8 mouse cellular contexts compared by ENCODE assay signal in the genomic region with DNA sequence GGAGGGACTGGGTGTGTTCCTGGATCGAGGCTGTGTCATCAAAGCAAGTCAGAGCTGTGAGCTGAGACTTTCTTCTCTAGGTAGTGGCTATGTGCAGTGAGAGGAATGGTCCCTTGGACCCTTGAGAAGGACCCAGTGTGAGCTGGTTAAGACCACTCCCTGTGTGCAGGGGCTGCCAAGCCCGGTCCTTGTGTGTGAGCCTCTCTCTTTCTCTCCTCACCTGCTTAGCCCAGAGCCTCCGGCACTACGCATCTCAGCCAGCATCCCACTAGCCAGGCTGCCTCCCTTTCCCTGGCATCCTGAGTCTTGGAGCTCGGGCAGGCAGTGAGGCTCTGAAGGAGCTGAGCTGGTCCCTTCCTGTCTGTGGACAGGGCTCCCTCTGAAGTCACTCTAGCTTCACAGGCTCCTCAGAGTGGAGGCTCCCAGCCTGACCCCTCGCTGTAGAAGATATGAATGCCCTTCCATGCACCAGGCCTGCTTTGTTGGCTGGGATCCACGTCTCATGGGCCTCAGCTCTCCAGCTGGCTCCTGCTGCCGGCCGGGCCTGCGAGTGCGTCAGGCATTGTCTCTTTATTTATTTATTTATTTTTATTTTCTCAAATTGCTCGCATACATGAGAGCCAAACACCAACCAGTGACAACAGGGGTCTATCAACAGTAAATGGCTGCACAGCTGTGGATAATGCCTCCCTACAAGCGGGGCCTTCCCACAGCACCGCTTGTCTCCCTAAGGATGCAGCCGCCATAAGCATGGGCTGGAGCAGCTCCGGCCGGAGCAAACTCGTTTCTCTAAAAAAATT. TPM values are rescaled to one million over a fixed set of nuclear protein-coding genes. Genes with fewer than 3 reads are reported as not detected.
DNase-seq lines count a peak whose midpoint lies in the region; ATAC-seq and TF ChIP-seq lines count a peak whose summit lies in the region.
"Had no signal": no experiment of that assay in that cellular context is flagged by ENCODE, and none has a peak within 500 bp of the region (broad histone marks: within the 10 kb centered on the region; RNA-seq: fewer than 3 reads in every experiment).

No protein-coding gene starts in this region.

- H3K36me3 ChIP-seq in heart, adult 2 months (ENCODE audit: control insufficient read depth, insufficient read depth, low read length): no peaks in the 10 kb centered on the region
- H3K36me3 ChIP-seq in intestine, embryonic 15.5 days: 0 out of 2 replicates have a peak, but pooled peaks cover 4% of the 10 kb centered on the region
- H3K36me3 ChIP-seq in neural tube, embryonic 12.5 days: peaks cover 13% of the 10 kb centered on the region

- TF ChIP-seq POLR2A in heart, adult 2 months (IDR thresholded peaks at IDR 0.05; ENCODE audit: insufficient read depth, low read depth, low read length): no peak

- peak; percentile 82 for ATAC-seq in intestine, embryonic 15.5 days
- ATAC-seq in neural tube, embryonic 12.5 days (ENCODE audit: low FRiP score, low read depth): peak; percentile 71
- no peak for ATAC-seq in erythroblast, adult 5-6 weeks (replicated peaks; ENCODE audit: low FRiP score, poor library complexity, severe bottlenecking)

- H3K9me3 ChIP-seq in intestine, embryonic 15.5 days: no peaks in the 10 kb centered on the region
- no peaks in the 10 kb centered on the region for H3K9me3 ChIP-seq in neural tube, embryonic 12.5 days

- no peak overlapping the region; the same call in 1 of the 2 replicates for H3K4me2 ChIP-seq in intestine, embryonic 15.5 days (replicated peaks)
- no peak overlapping the region for H3K4me2 ChIP-seq in neural tube, embryonic 12.5 days (replicated peaks)

- no peak overlapping the region; the same call in 1 of the 2 replicates for H3K9ac ChIP-seq in heart, adult 2 months (ENCODE audit: low read depth, low read length)
- H3K9ac ChIP-seq in intestine, embryonic 15.5 days: no peak overlapping the region
- 0 out of 2 replicates have a peak overlapping the region, but pooled peaks have one; percentile 21 for H3K9ac ChIP-seq in neural tube, embryonic 12.5 days

- no peak for TF ChIP-seq EP300 in heart, adult 2 months (IDR thresholded peaks at IDR 0.05; ENCODE audit: insufficient read depth, low read depth, low read length)

- WGBS in heart, adult 2 months: 57% methylated on average over 18 of the region's 18 CpGs
- WGBS in intestine, embryonic 15.5 days: 63% methylated on average over 18 of the region's 18 CpGs
- 61% methylated on average over 18 of the region's 18 CpGs for WGBS in neural tube, embryonic 12.5 days

- no peaks in the 10 kb centered on the region for H3K4me1 ChIP-seq in heart, adult 2 months (ENCODE audit: control insufficient read depth, insufficient read depth, low read length)
- H3K4me1 ChIP-seq in intestine, embryonic 15.5 days (replicated peaks): 0 out of 2 replicates have a peak, but pooled peaks cover 7% of the 10 kb centered on the region
- peaks cover 18% of the 10 kb centered on the region for H3K4me1 ChIP-seq in neural tube, embryonic 12.5 days

- no peaks in the 10 kb centered on the region for H3K27me3 ChIP-seq in heart, adult 2 months (ENCODE audit: control insufficient read depth, insufficient read depth, low read length)
- no peaks in the 10 kb centered on the region for H3K27me3 ChIP-seq in intestine, embryonic 15.5 days (replicated peaks)
- no peaks in the 10 kb centered on the region for H3K27me3 ChIP-seq in neural tube, embryonic 12.5 days (replicated peaks)

- no peak overlapping the region for H3K27ac ChIP-seq in heart, adult 2 months
- H3K27ac ChIP-seq in intestine, embryonic 15.5 days: peak overlapping the region; percentile 60; the same call in 1 of the 2 replicates
- peak overlapping the region; percentile 84 for H3K27ac ChIP-seq in neural tube, embryonic 12.5 days

- DNase-seq in right cerebral cortex, postnatal 10 days (ENCODE audit: low spot score in 2 of 2): peak; percentile 63 to 69
- no peak for DNase-seq in right cerebral cortex, postnatal 36 days (ENCODE audit: low spot score in 2 of 2)
- DNase-seq in heart, adult 2 months: peak; percentile 57 to 66
- DNase-seq in c-Kit-positive CD71-positive TER-119-positive erythroid progenitor cells, embryonic 14.5 days (ENCODE audit: low spot score): no peak

- no peak overlapping the region for H3K4me3 ChIP-seq in heart, adult 2 months
- H3K4me3 ChIP-seq in intestine, embryonic 15.5 days (replicated peaks): no peak overlapping the region
- no peak overlapping the region for H3K4me3 ChIP-seq in neural tube, embryonic 12.5 days

- peak; percentile 37 for TF ChIP-seq CTCF in heart, adult 2 months (IDR thresholded peaks at IDR 0.05)

- H3K79me2 ChIP-seq in heart, adult 2 months (replicated peaks; ENCODE audit: control insufficient read depth, insufficient read depth, low read length): no peaks in the 10 kb centered on the region

- intact Hi-C loops in heart, adult 2 months (cut with DNase I): no loop called here

RNA-seq across cellular contexts. Expression of gene Acsf3, which starts 18.3 kb away (rescaled TPM):
- total RNA-seq in heart, adult 2 months (2021): 10 to 100 TPM; 25.1 to 29.6 TPM
- 25.6 and 33.6 TPM in 2 replicates for polyA plus RNA-seq in heart, adult 2 months (2012; rRNA removed)
- polyA plus RNA-seq in intestine, embryonic 15.5 days (2015; fragmentation: Nextera tagmentation; extraction: Ambion mirVana): 21.8 and 24.6 TPM in 2 replicates
- 16.6 and 18.3 TPM in 2 replicates for polyA plus RNA-seq in neural tube, embryonic 12.5 days (2016; fragmentation: Nextera tagmentation; extraction: Ambion mirVana)
- total RNA-seq in erythroblast, adult 5-6 weeks (2015; ENCODE audit: low replicate concordance): 3.3 TPM in 1 of 2 replicates, not detected in the other
- 1.7 and 5.2 TPM in 2 replicates for total RNA-seq in erythroblast, adult 5-6 weeks (2017; ENCODE audit: low replicate concordance)

RNA-seq across cellular contexts. Expression of gene Cdh15, which starts 54.2 kb away (rescaled TPM):
- total RNA-seq in heart, adult 2 months (2021): not detected
- polyA plus RNA-seq in heart, adult 2 months (2012; rRNA removed): not detected in 2 replicates
- 0.23 and 0.49 TPM in 2 replicates for polyA plus RNA-seq in intestine, embryonic 15.5 days (2015; fragmentation: Nextera tagmentation; extraction: Ambion mirVana)
- 5.4 and 7.2 TPM in 2 replicates for polyA plus RNA-seq in neural tube, embryonic 12.5 days (2016; fragmentation: Nextera tagmentation; extraction: Ambion mirVana)
- not detected in 2 replicates for total RNA-seq in erythroblast, adult 5-6 weeks (2015; ENCODE audit: low replicate concordance)
- not detected in 2 replicates for total RNA-seq in erythroblast, adult 5-6 weeks (2017; ENCODE audit: low replicate concordance)
- polyA plus RNA-seq: gonadal fat pad, adult 2 months had no signal

Comparison
In these comparisons a context has a peak if more than half of its experiments do, and no peak if none do; other contexts are left out.
1. DNase-seq: peak in right cerebral cortex, postnatal 10 days (2 of 2) and heart, adult 2 months (2 of 2); none in right cerebral cortex, postnatal 36 days (0 of 2) and c-Kit-positive CD71-positive TER-119-positive erythroid progenitor cells, embryonic 14.5 days (single experiment).